Mouse (Mus musculus) Muller cell, postnatal 12 days (primary cell): ENCODE results near the gene Dagla.

Experiments
- DNase-seq: peaks from one replicate; pipeline ENCODE4 v3.0.0-alpha.2; 2015; ENCODE audit errors: inconsistent ontology term

Dagla gene

DNA sequence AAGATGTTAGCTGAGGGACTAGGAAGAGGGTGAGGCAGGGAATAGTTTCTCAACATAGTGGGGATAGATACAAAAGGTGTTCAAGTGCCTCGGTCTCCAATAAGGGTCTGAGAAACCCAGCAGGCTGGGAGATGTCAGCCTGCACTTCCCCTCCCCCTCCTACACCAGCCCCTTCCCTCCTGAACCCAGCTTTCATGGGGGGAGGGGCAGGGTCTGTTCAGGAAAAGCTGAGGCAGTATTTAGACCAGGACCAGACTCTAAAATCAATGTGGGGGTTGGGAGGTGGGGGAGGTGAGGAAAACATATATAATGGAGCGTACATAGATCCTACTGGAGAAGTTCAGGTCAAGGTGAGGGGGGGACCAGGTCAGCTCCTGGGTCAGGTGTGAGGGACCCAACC, 65.3 kb downstream of the Dagla start:
- DNase-seq: no peak

DNA sequence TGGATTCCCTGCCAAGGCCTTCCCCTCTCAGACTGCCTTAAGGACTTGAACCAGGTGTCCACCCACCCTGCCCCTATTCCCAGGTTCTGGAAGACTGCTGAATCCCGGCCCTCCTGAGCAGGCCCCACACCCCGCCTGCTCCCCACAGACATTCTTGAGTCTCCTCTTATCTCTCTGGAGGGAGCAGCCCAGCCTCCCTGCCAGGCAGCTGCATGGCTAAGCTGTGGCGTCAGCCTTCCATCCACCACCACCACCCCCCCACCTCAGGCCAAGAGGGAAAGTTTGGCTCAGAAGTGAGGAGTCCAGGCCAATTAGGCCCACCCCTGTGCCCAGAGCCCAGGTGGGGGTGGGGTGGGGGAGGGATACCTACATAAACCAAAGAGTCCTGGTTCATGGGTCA, 66.2 kb downstream of the Dagla start:
- DNase-seq: no peak

- no peak for DNase-seq
Measured at GRCm38 (mm10) chr19:10235784-10236565, 68.7 kb downstream of the Dagla start.

GRCm38 (mm10) chr19:10232327-10233017, 72.2 kb downstream of the Dagla start:
- DNase-seq: no peak

- DNase-seq: no peak
Measured at GRCm38 (mm10) chr19:10231871-10232270, 72.8 kb downstream of the Dagla start.

- DNase-seq: no peak
Measured at GRCm38 (mm10) chr19:10231016-10231415, 73.7 kb downstream of the Dagla start.

GRCm38 (mm10) chr19:10225767-10226166, 78.9 kb downstream of the Dagla start:
- DNase-seq: no peak

DNA sequence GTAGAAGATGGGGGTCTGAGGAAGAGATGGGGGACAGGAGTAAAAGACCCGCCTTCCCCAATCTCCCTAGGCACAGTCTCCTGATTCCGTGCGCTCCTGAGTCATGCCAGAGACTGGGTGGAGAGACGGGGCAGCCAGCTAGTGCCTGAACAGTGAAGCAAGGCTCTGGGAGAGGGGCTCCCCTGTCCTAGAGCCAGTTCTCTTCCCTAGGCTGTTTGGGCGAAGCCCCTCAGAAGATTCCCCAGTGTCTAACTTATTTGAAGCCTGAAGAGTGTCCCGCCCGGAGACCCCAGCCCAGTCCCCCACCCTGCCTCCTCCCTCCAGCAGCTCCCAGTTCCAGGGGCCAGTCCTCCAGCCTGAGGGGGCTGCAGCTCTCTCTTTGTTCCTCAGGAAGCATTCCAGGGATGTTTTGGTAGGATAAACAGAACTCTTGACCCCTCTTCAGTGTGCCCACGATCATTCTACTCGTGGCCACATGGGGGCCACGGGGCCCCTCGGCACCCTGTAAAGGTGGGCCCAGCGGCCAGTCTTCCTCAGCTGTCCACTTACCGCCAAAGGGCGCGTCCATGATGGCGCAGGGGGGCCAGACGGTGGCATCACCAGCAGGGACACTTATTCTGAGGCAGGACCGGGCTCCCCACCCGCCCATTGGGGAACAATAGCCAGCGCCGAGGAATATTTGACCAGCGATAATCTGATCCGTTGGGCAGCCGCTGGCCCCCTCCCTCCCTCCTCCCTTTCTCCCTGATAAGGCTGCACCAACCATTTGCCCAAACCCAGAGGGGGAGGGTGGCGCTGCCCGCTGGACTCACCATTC, 79.8 kb downstream of the Dagla start:
- DNase-seq: no peak

GRCm38 (mm10) chr19:10223561-10223960, 81.1 kb downstream of the Dagla start:
- no peak for DNase-seq

GRCm38 (mm10) chr19:10222656-10223055, 82.0 kb downstream of the Dagla start:
- no peak for DNase-seq

DNA sequence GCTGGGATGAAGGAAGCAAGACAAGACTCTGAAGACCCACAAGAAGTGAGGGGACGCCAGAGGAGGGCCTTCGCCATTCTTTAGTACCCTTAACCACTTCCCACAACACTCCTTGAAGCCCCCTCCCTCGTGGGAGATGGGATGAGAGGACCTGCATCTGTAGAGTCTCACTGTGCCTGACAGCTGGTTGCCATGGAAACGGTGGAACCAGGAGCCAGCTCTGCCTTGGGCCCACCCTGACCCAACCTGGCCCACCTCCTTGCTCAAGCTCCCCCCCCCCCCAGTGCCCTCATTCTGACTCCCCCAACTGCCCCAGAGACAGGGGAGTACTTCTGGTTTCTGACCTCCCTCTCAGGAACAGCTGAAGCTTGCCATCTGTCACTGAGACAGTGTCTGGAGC, 83.1 kb downstream of the Dagla start:
- DNase-seq: no peak

DNA sequence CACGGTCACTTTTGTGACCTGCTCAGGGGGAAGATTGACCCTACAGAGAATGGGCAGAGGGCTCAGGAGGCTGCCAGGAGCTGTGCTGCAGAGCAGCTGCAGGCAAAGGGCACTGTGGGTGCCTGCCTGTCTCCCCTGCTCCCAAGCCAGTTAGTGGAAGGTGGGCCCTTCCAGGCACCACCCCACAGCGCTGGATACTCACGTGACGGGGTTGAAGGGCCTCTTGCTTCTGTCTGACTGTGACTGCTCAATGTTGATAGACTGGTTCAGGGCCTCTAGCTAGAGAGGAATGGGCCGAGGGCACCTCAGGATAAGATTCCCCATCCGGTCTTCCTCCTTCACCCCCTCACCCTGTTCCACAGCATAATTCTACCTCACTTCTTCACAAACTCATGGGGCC, 85.1 kb downstream of the Dagla start:
- no peak for DNase-seq

DNA sequence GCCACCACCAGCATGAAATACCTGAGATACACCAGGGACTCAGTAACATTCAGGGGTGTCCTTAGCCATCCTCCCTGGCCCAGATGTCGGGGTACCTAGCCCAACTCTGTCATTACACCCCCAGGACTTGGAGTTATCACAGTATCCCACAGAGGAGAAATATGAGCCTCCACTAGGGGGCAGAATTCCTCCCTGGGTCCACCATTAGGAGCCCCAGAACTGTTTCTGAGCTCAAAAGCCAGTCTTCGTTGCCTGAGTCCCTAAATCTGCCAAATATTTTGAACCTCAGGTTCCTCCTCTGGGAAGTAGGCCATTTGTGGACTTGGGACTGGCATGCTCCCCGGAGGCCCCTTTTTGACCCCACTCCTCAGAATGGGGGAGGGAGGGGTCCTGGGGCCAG, 85.6 kb downstream of the Dagla start:
- DNase-seq: no peak

DNA sequence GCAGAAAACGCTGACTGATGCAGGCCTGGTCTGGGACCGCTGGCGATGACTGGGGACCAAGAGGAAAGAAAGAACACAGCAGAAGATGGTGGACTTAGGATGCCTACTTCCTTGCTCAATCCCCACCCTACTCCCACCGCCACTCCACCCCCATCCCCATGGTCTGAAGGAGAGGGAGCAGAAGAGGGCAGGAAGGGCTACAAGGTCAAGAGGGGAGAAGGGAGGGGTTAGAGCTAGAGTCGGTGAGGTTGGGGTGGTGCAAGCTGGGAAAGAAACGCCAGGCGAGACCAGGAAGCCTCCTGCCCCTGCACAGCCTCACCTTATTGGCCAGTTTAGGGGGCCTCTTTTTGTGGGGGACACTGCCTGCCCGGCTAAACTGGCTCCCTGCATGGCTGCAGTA, 88.6 kb downstream of the Dagla start:
- DNase-seq: no peak

DNA sequence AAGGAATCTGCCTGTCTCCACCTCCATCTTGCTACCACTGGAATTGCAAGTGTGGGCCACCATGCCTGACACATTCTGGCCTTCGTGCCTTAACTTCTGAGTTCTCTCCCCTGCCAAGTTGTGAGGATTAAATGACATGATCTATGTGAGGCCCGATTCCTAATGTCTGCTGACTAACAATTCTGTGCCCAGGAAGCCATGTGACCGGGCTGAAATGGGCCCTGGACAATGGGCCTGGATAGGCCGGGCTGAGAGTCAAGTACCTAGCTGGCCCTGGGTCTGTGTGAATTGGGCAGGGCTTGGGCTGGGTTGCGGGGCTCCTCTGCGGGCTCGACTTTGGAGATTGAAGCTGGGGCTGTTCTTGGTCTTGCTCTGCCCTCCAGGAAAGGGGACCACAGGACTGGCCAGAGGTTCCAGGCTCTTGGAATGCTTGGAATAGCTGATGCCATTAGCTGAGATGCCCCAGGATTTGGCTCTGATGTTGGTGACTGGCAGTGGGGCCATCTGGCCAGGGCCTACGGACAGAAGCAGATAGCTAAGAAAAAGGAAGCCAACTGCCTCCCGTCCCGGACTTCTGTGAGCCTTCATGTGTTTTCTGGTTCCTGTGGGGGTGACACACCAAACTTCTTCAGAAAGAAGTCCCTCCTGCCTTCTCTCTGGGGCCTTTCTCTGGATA, 90.7 kb downstream of the Dagla start:
- DNase-seq: no peak

- no peak for DNase-seq
Measured at GRCm38 (mm10) chr19:10210885-10211284, 93.8 kb downstream of the Dagla start.

- no peak for DNase-seq
Measured at GRCm38 (mm10) chr19:10208851-10209250, 95.8 kb downstream of the Dagla start.

DNA sequence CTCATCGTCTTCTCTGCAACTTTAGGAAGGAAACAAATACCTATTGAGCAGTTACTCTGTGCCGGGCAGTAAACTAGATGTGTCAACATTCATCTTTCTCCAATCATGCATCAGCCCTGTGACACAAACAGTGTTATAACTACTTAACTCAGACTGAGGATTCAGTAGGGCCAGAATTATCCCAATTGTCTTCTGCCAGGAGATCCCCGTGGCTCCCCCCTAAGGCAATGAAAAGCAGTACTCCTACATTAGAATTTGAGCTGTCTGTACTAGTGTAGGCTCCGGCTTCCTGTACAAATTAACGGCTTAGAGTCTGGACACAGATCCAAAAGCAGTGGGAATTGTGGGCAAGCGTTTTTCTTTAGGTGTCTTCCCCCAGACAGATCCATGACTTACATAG, 99.6 kb downstream of the Dagla start:
- no peak for DNase-seq

- peak; percentile 76 for DNase-seq
Measured at GRCm38 (mm10) chr19:10204616-10205001, 100.1 kb downstream of the Dagla start.

DNA sequence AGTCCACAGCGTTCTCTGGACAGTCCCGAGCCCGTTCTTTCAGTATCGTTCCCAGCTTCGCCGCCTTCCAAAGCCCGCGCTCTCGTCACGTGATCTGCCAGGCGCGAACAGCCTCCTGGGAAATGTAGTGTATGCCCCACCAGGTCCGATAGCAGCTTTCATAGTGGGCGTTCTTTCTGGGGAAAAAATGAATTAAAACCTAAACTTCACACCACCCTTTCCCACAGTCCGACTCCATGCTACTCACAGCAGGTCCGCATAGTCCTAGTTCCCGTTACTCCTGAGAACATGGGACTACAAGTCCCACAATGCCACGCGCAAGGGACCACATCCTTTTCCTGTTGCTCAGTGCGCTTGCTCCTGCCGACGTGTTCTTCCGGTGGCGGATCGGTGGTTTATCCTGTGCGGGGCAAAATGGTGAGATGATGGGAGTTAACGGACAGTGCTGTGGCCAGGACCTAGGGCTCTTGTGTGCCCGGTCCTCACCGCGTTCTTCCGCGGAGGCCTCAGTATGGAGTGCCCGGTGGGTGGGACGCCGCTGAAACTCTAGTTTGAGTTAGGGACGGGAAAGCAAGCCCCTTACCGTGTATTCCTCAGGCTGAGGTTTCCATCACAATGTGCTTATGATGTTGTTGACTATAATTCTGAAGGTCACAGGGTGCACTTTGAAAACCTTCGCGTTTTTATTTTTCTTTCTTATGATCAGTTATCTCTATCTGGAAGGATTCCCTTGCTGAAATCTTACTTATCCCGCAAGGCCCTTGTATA, 100.6 kb downstream of the Dagla start, which contains the start of the genes Tmem258 and Fen1:
TSS of gene Tmem258 (plus strand) at position 167 of the 768 bp plus-strand sequence.
TSS of gene Fen1 (minus strand) at position 322 of the 768 bp plus-strand sequence.
- DNase-seq: peak; percentile 91
